Mouse (Mus musculus): ENCODE measurements around the gene Leprot.

DNA sequence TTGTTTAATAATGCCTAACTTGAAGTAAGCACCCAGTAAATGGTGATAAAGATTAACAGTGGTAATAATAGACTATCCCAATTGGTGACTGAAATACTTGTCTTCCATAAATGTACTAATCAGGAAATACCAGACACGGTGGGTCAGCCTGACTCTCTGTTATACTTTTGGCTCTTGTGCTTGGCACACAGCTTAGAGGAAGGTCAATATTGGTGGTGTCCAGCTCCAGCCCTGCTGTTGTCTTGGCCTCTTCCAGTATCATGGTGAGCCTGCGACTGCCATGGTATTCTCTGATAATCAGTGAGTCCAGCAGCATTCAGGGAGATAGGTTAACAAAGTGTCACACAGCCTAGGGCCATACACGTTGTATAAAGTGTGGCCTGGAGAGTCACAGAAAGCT lies 43.9 kb upstream of the Leprot start:
- TF ChIP-seq POLR2A (IDR thresholded peaks at IDR 0.05; ENCODE audit: borderline replicate concordance, control insufficient read depth, low read depth, low read length) (no peak), CTCF (IDR thresholded peaks at IDR 0.05; ENCODE audit: control insufficient read depth, insufficient read depth, low read length) (no peak)

All from bone marrow, adult 2 months (tissue).